Mouse (Mus musculus): ENCODE measurements around the gene Medag.

GRCm38 (mm10) chr5:149440180-149440573 lies 28.6 kb downstream of the Medag start:
- no peak for TF ChIP-seq GATA1 (IDR thresholded peaks at IDR 0.05; ENCODE audit: low read length)
- TF ChIP-seq TAL1 (IDR thresholded peaks at IDR 0.05; ENCODE audit: low read length): no peak

Measured in erythroblast, embryonic 14.5 days (primary cell).